Mouse (Mus musculus): ENCODE measurements at regions not wholly inside any gene's neighbourhood (a gene's known extent, or its start where the extent isn't known, plus 50 kb on each side); places are given as distances from the start of the nearest gene placed in this dataset.

DNA sequence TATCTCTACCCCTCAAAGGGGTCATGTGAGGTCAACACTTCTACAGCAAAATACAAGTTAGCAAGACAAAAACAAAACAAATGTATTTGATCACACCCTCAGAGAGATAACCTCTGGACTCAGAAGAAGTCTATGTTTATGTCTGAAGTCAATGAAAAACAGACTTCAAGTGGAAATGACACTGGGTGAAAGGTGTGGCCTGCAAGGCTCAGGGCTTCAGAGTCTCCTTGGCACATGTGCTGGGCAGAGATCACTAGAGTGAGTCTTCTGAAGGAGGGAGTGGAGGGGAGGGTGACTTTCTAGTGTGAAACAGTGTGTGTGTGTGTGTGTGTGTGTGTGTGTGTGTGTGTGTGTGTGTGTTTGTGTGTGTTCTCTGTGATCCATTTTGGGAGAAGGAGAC, 68.2 kb downstream of the Il12a start:
- no peak for DNase-seq

DNA sequence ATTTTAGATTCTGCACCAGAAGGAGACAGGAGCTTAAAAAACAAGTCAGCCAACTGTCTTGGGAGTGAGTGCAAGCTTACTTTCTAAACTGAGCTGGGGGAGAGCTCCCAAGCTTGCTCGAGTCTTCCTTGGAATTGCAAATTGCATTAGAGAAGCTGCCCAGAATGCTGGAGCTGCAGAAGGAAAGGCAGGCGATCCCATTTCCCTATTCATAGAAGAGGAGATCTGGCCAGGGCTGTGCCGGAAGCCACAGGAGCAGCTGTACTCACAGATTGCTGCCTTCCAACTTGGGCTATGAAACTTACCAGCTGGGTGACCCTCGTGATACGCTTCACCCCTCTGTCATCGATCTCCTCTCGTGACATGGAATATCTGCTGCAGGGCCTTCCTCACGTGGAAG, 68.9 kb downstream of the Il12a start:
- peak; percentile 27 for DNase-seq

- no peak for DNase-seq
These were observed 70.4 kb downstream of the Il12a start for GRCm38 (mm10) chr3:68760806-68761205.

DNA sequence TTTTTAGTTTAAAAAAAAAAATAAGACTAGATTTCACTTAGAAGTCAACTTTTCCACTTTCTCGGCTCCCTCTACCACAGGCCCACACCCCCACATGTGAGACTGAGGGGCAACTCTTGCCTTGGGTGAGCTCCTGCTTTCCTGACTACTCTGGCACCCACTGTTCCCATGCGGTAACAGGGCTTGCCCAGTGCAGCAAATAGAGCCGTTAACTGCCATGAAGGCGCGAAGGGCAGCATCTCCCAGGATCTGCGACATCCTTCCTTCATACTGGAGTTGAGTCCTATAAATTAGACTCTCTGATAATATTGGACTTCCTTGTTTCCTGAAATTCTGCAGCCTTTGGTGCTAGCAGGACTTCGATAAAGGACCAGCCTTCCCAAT, 70.8 kb downstream of the Il12a start:
- DNase-seq, result no peak

GRCm38 (mm10) chr3:68761626-68762331, 71.3 kb downstream of the Il12a start:
- no peak for DNase-seq

- no peak for DNase-seq
These were observed 72.5 kb downstream of the Il12a start for GRCm38 (mm10) chr3:68762988-68763387.

GRCm38 (mm10) chr3:68764336-68764735, 73.9 kb downstream of the Il12a start:
- DNase-seq, result no peak

GRCm38 (mm10) chr3:68764917-68765598, 74.6 kb downstream of the Il12a start:
- DNase-seq, result peak; percentile 57

DNA sequence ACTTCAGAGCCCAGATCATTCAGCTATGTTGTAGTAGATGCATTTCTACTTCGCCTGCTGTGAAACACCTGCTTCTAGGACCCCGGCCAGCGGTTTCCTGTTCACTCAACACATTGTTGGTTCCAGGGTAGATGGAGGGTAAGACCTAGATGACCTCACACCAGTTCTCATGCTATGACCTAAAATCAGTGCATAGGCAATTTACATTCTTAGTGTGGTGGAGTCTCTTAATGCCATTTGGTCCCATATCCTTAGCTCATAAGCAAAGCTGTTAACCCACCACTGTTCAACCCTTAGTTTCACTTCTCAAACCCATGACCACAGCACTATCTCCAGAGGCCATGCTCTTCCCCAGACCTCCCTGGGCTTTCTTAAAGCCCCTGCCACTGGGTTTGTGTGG, 81.1 kb downstream of the Il12a start:
- no peak for DNase-seq

GRCm38 (mm10) chr3:68777801-68778200, 87.4 kb downstream of the Il12a start:
- DNase-seq, result no peak

GRCm38 (mm10) chr3:68778354-68779040, 88.1 kb downstream of the Il12a start:
- DNase-seq, result no peak

- peak; percentile 41 for DNase-seq
These were observed 88.5 kb upstream of the 1110032F04Rik start for GRCm38 (mm10) chr3:68780843-68781242.

DNA sequence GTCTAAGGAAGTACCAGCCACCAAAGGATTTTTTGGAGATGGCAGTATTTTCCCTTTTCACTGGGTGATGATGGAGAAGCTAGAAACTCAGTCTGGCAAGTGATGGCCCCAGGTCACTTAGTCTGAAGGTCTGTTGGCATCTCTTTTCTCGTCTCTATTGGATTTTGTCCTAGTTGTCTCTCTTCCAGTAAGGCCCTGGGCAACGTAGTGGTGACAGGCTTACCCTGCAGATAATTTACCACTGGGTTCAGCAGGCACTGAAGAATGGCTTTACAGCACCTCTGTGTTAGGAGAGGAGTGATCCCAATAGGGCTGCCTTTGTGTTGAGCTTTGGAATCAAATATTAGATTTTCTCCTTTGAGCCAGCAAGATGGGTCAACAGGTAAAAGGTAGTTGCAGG, 87.9 kb upstream of the 1110032F04Rik start:
- no peak for DNase-seq

GRCm38 (mm10) chr3:68782363-68782762, 87.0 kb upstream of the 1110032F04Rik start:
- DNase-seq, result no peak

DNA sequence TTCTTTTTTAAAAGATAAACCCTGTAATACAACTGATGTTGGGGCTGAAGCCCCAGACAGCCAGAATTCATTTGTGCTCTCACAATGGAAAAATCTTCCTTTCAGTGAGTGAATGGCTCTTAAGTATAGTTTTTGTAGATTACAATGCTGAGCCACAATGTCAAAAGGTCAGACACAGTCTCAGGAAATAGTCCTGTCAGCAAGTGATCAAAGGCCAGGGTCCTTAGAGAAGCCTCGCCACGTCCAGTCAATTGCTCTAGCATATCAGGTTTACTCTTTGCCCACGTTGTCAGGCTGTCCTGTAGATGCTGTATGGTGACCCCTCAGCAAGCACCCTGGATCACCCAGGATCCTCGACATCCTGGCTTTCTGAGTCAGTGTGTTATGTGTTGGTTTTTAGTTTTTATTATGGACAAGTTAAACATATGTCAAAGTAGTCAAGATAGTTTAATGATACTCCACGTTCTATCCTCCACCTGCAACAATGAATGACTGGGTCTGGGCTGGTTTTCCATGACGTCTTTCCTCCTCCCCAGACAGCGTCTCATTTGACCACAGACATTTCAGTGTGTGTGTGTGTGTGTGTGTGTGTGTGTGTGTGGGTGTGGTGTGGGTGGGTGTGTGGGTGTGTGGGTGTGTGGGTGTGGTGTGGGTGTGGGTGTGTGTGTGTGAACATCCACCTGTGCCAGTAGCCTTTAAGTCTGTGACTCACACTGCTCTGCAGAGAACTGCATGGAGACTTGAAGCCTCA, 85.5 kb upstream of the 1110032F04Rik start:
- DNase-seq, result no peak

- no peak for DNase-seq
These were observed 82.6 kb upstream of the 1110032F04Rik start for GRCm38 (mm10) chr3:68786771-68787170.

DNA sequence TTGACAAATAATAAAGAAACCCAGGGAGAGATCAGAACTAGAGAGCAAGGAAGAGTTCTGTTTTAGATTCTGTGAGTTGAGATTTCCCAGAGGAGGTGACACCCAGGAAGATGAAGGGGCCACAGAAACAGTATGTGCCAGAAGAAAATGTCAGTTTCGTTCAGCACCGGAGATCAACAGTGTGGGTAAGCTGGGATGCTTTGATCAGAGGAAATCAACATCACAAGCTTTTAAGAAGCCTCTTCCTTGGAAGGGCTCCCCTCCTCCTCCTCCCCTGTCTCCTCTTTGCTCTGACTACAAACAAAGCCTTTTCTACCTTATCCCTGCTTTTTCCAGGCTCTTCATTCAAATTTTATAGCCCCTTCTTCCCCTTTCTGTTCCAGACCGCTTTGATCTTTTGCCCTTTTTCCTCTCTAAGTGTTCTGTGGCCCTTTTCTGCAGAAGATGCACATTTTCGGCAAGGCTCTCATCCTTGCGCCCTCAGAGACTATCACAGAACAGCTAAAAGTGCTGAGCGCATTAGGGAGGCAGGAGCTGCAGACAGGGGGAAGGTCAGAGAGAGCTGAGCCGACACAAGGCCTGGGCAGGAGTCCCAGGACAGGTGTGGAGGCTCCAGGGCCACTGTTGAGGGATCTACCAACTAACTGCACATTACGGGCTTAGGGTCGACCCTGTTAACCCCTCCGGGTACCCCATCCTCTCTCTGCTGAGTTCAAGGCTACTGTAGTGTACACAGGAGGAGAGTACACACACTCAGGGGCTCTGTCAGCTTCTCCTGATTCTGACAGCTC, 81.8 kb upstream of the 1110032F04Rik start:
- DNase-seq, result no peak

DNA sequence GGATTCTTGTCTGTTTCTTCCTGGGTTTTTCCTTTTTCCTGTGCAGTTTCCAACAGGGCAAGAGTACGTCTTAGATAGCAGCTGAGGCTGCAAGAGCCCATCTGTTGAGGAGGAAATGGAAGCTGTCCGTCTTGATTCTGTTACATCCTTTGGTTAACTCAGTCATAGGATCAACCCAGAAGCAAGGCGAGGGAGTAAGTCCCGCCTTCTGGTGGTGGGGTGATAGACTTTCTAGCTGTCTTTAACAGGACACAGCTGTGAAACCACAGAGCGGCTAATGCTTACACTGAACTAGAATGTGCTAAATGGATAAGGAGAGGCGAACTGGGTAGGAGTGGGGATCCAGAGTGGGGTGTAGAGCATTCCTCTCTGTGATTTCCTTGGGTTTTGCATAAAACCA, 79.9 kb upstream of the 1110032F04Rik start:
- no peak for DNase-seq

GRCm38 (mm10) chr3:68790466-68790865, 78.9 kb upstream of the 1110032F04Rik start:
- DNase-seq, result no peak

DNA sequence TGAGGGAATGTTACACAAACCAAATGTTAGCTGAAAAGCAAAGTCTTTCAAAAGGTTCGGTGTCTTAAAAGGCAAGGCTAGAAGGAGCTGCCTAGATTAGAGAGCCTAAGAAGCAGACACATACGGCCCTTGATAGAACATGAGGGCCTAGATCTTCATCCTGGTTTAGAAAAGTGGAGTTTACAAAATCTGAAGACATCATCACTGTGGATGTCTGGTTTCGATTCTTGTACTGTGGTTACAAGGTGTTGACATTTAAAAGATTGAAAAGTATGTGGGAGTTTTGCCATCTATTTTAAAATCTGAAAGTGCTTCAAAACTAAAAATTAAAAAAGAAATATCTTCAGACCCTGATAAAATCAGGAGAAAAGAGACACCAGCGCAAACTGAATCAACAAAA, 76.5 kb upstream of the 1110032F04Rik start:
- no peak for DNase-seq

- no peak for DNase-seq
These were observed 75.5 kb upstream of the 1110032F04Rik start for GRCm38 (mm10) chr3:68793923-68794322.

All from gastrocnemius, postnatal 10 days (tissue).